Mouse (Mus musculus): ENCODE results near the gene Dnah3.

- TF ChIP-seq POLR2A (IDR thresholded peaks at IDR 0.05; ENCODE audit: control insufficient read depth, low read depth, low read length) (no peak), CTCF (IDR thresholded peaks at IDR 0.05; ENCODE audit: control insufficient read depth, insufficient read depth, insufficient replicate concordance, low read depth, low read length) (no peak)
Observed at GRCm38 (mm10) chr7:119957421-119957820, 137.7 kb downstream of the Dnah3 start.

Data from testis, adult 2 months (tissue).